Mouse (Mus musculus) heart, embryonic 14.5 days (tissue): ENCODE measurements at regions not wholly inside any gene's neighbourhood (a gene's known extent, or its start where the extent isn't known, plus 50 kb on each side); places are given as distances from the start of the nearest gene placed in this dataset.

Experiments
- ATAC-seq: fragments of 200-750 bp; cut with Nextera tagmentation; 2 replicates; pipeline ENCODE4 v1.8.0; 2017; ENCODE audit warnings: low read depth, moderate TSS enrichment; ENCODE audit not compliant: insufficient number of reproducible peaks, insufficient read depth, low FRiP score
- H3K27ac ChIP-seq, 2 experiments: fragments of 200-500 bp in 1 of 2; fragments of 300-500 bp in 1 of 2; sonication (generic) in 1 of 2; replicated peaks in 1 of 2; 2 replicates each; pipeline ENCODE4 v1.5.1; 2012 to 2014; ENCODE audit warnings: low read depth in 2 of 2, low read length in 2 of 2, control low read depth in 1 of 2, mild to moderate bottlenecking in 1 of 2, mixed read lengths in 1 of 2; ENCODE audit not compliant: control insufficient read depth in 1 of 2, insufficient read depth in 1 of 2
- H3K27me3 ChIP-seq: fragments of 300-500 bp; sonication (generic); 2 replicates; pipeline ENCODE4 v1.6.1; 2014; ENCODE audit warnings: mild to moderate bottlenecking, low read length, control low read depth; ENCODE audit not compliant: control insufficient read depth, insufficient read depth
- H3K36me3 ChIP-seq: fragments of 300-500 bp; sonication (generic); 2 replicates; pipeline ENCODE4 v1.6.1; 2014; ENCODE audit warnings: mild to moderate bottlenecking, control low read depth, low read length, mixed read lengths; ENCODE audit not compliant: control insufficient read depth, insufficient read depth
- H3K4me1 ChIP-seq, 2 experiments: fragments of 200-500 bp in 1 of 2; fragments of 300-500 bp in 1 of 2; sonication (generic) in 1 of 2; 2 replicates each; pipeline ENCODE4 v1.6.1; 2012 to 2014; ENCODE audit warnings: low read length in 2 of 2, control low read depth in 1 of 2, mixed read lengths in 1 of 2; ENCODE audit not compliant: control insufficient read depth in 2 of 2, insufficient read depth in 2 of 2
- H3K4me2 ChIP-seq: fragments of 300-500 bp; sonication (generic); 2 replicates; pipeline ENCODE4 v1.6.1; 2014; ENCODE audit warnings: mild to moderate bottlenecking, low read length
- H3K4me3 ChIP-seq, 2 experiments: fragments of 200-500 bp in 1 of 2; fragments of 300-500 bp in 1 of 2; sonication (generic) in 1 of 2; 2 replicates each; pipeline ENCODE4 v1.5.1; 2012 to 2014; ENCODE audit warnings: low read length in 2 of 2, mild to moderate bottlenecking in 2 of 2, control low read depth in 1 of 2, low read depth in 1 of 2, moderate library complexity in 1 of 2; ENCODE audit not compliant: control insufficient read depth in 1 of 2, insufficient read depth in 1 of 2
- H3K9ac ChIP-seq: fragments of 300-500 bp; sonication (generic); 2 replicates; pipeline ENCODE4 v1.6.1; 2014; ENCODE audit warnings: mild to moderate bottlenecking, low read length
- H3K9me3 ChIP-seq: fragments of 300-500 bp; sonication (generic); 2 replicates; pipeline ENCODE4 v1.6.1; 2016; ENCODE audit warnings: low read length, control low read depth; ENCODE audit not compliant: control insufficient read depth
- WGBS: fragments of 180-500 bp; shearing (Covaris S2); extraction: QIAGEN DNeasy Blood & Tissue Kit; methylation state at CpG from one replicate; pipeline ENCODE4 v1.1.7; 2014; 5-methylcytosine and 5-hydroxymethylcytosine counted together

DNA sequence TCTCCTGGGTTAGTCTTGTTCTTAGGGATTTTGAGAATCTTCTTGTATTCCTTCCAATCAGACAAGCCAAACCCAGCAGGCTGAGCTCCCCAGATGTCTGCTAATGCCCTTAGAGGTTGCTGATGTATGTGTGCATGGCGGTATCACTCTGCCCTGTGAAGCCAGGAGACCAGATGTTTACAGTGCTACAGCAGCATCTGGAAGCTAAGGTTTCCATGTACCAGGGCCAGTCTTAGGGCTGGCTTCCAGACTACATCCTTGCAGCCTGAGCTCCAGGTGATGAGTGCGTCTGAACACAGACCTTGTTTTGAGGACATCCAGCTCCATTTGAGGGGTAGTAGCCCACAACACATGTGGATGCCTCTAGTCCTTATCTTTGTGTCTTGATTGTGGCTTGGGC is 241.7 kb downstream of the Ttc32 start:
- Histone ChIP-seq H3K27ac (no peak overlapping the region), H3K4me1 (peaks cover 0 to 7% of the 10 kb centered on the region in 2 experiments; a peak in 1 of 4 replicates), H3K36me3 (no peaks in the 10 kb centered on the region), H3K4me3 (no peak overlapping the region), H3K9me3 (no peaks in the 10 kb centered on the region), H3K9ac (no peak overlapping the region), H3K27me3 (no peaks in the 10 kb centered on the region), H3K4me2 (no peak overlapping the region)
- ATAC-seq, result no peak
- WGBS, result 91% methylated on average over 2 of the region's 2 CpGs

DNA sequence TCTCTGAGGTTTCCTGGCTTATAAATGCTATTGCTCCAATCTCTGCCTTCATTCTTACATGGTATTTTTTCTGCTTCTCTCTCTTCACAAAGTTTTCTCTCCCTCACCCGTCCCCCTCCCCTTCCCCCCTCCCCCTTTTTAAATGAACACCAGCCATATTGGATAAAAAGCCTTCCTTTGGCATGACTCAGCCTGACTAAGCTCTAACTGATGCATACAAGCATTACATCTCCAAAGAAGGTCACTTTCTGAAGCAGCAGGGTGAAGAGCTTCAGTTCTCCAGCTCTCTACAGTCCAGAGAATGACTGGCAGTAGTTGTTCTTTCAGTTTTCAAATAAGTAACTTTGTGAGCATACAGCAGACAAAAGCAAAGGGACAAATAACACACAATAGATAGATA is 244.4 kb downstream of the Ttc32 start:
- no peak overlapping the region for H3K27ac ChIP-seq
- peaks cover 0 to 7% of the 10 kb centered on the region in 2 experiments; a peak in 1 of 4 replicates for H3K4me1 ChIP-seq
- 56% methylated on average over 1 of the region's 1 CpGs for WGBS
- no peak for ATAC-seq
- H3K4me3 ChIP-seq, result no peak overlapping the region
- no peaks in the 10 kb centered on the region for H3K27me3 ChIP-seq
- H3K9me3 ChIP-seq, result no peaks in the 10 kb centered on the region
- H3K9ac ChIP-seq, result no peak overlapping the region
- H3K36me3 ChIP-seq, result no peaks in the 10 kb centered on the region
- no peak overlapping the region for H3K4me2 ChIP-seq

DNA sequence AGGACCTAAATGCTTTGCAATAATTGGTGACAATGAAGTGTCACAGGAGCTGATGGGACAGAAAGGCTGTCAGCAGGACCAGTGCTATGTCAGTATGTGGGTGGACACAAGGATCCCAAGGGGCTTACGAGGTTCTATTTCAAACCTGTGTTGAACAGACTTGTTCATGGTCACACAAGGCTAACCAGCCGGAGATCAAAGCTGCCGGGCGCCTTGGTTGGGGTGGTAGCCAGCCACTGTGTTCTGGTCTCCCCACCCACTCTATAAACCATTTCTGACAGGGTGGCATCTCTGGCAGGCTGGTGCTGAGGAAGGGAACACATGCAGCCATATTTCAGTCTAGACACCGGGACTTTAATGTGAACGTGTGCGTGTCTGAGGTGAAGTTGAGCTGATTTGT is 245.9 kb downstream of the Ttc32 start:
- 83% methylated on average over 7 of the region's 7 CpGs for WGBS
- H3K4me1 ChIP-seq, result peaks cover 0 to 6% of the 10 kb centered on the region in 2 experiments; a peak in 1 of 4 replicates

DNA sequence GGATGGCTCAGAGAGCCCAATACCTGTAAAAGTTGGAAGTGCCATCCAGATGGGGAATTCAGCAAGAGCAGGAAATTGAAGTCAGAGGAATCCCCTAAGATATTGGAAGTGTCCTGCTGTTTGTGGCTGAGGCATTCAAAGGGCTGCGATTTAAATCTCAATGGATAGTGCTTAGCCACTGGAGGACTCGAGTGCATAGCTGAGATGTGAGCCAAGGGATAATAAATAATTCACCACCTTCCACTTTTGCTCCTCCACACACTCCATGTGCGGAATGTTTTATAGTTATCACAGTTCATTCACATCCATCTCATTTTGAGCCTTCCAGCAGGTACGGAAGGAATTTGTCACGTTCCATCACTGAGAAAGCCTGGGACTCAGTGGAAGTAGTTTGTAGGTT is 248.9 kb downstream of the Ttc32 start:
- H3K9ac ChIP-seq, result no peak overlapping the region
- no peak overlapping the region for H3K4me2 ChIP-seq
- H3K27ac ChIP-seq, result no peak overlapping the region
- H3K9me3 ChIP-seq, result no peaks in the 10 kb centered on the region
- no peaks in the 10 kb centered on the region for H3K36me3 ChIP-seq
- H3K4me3 ChIP-seq, result no peak overlapping the region
- no peaks in the 10 kb centered on the region for H3K27me3 ChIP-seq
- H3K4me1 ChIP-seq, result no peaks in the 10 kb centered on the region
- WGBS, result 31% methylated on average over 5 of the region's 5 CpGs
- no peak for ATAC-seq

More for the DNA sequence above, 245.9 kb downstream of the Ttc32 start:
- H3K27me3 ChIP-seq, result no peaks in the 10 kb centered on the region
- no peak overlapping the region for H3K9ac ChIP-seq
- no peak for ATAC-seq
- H3K9me3 ChIP-seq, result no peaks in the 10 kb centered on the region
- H3K4me3 ChIP-seq, result no peak overlapping the region
- H3K36me3 ChIP-seq, result no peaks in the 10 kb centered on the region
- H3K4me2 ChIP-seq, result no peak overlapping the region
- H3K27ac ChIP-seq, result no peak overlapping the region

DNA sequence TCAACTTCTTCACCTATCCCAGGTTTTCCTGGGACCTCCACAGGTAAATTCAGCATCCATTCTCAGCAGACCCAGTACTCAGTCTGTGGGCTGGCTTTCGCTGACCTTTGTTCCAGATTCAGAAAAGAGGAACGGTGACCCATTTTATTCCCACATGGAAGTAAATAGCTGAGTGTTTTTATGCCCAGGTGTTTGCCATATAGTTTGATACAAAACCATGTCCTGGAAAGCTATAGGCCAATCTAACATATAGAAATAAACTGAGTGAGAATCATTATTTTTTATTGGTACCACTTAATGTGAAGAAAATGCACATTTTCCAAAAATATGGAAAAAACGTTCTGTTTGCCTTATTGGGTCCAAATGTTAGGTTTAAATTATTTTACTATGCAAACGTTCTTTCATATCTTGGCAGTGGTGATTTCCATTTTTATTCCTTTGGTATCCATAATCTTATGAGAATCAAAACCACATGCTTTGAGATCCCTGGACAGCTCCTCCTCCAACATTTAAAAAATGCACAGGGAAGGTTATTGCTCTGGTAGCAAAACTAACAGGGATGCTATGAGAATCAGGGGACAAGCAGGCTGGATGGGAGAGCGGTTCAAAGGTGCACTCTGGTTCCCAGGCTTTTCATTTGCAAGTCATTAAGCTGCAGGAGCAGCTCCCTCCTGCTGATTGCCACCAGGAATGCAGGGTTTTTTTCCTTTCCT is 250.3 kb downstream of the Ttc32 start:
- 45% methylated on average over 5 of the region's 5 CpGs for WGBS
- H3K27me3 ChIP-seq, result no peaks in the 10 kb centered on the region
- no peak overlapping the region for H3K9ac ChIP-seq
- no peak overlapping the region for H3K27ac ChIP-seq
- no peak overlapping the region for H3K4me2 ChIP-seq
- H3K4me1 ChIP-seq, result no peaks in the 10 kb centered on the region
- H3K36me3 ChIP-seq, result no peaks in the 10 kb centered on the region
- no peak for ATAC-seq
- H3K4me3 ChIP-seq, result no peak overlapping the region
- no peaks in the 10 kb centered on the region for H3K9me3 ChIP-seq

DNA sequence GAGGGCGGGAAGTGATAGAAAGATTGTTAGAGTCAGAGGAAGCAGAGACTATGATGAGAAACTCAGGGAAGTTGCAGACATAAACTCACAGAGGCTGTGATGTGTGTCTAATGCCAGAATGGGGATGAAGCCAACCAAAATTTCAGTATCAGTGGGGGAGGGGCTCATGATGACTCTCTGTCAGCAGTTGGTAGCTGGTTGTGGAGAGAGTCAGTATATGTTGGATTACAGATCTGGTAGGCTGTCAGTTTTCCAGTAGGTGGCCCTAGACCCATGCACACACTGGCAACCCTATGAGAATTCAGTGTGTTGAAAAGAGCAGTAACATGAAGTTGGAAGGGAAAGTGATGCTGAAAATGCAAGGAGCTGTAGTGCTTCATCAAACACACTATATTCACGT is 257.5 kb downstream of the Ttc32 start:
- H3K9ac ChIP-seq, result no peak overlapping the region
- no peak overlapping the region for H3K27ac ChIP-seq
- no peaks in the 10 kb centered on the region for H3K27me3 ChIP-seq
- H3K4me2 ChIP-seq, result no peak overlapping the region
- no peak overlapping the region for H3K4me3 ChIP-seq
- WGBS, result 65% methylated on average over 2 of the region's 2 CpGs
- H3K4me1 ChIP-seq, result no peaks in the 10 kb centered on the region
- no peaks in the 10 kb centered on the region for H3K36me3 ChIP-seq
- H3K9me3 ChIP-seq, result no peaks in the 10 kb centered on the region
- ATAC-seq, result no peak

DNA sequence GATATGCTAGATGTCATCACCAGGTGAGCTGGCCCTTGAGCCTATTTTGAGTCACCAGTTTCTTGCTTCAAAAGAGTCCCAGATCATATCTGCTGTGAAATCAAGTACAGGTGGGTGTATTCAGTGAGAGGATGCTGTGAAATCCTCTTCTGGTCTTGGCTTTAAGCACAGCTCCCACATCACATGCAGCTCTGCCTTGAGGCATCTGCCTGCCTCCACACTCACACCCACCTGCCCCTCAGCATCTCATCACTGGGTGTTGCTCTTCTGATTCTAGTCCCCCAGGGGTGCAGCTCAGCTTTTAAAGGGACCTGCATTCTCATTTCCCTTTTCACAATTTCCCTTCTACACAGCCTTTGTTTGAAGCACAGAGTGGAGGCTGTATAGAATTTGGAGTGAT is 262.9 kb downstream of the Ttc32 start:
- Histone ChIP-seq H3K27ac (no peak overlapping the region), H3K27me3 (no peaks in the 10 kb centered on the region), H3K4me1 (no peaks in the 10 kb centered on the region), H3K9ac (no peak overlapping the region), H3K9me3 (no peaks in the 10 kb centered on the region), H3K36me3 (no peaks in the 10 kb centered on the region), H3K4me3 (no peak overlapping the region), H3K4me2 (no peak overlapping the region)
- no peak for ATAC-seq

DNA sequence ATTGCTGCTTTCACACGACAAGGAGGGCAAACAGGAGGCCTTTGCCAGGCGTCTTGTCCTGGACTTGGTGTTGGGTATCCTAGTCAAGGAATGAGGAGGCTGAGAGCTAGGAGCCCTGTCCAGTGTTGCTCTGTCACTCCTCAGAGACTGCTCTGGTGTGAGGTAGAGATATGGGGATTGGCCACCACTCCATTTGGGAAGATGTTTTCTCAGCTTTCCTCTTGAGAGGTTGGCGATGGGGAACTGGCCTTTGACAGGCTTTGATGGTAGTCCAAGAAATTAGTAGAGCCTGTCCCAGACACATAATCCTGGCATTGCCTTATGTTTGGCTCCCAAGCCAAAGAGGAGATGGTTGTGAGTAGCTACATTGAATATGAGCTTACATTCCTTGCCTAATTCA is 265.4 kb downstream of the Ttc32 start:
- Histone ChIP-seq H3K9me3 (no peaks in the 10 kb centered on the region), H3K4me1 (no peaks in the 10 kb centered on the region), H3K9ac (no peak overlapping the region), H3K27ac (no peak overlapping the region), H3K27me3 (no peaks in the 10 kb centered on the region), H3K36me3 (no peaks in the 10 kb centered on the region), H3K4me3 (no peak overlapping the region), H3K4me2 (no peak overlapping the region)
- no peak for ATAC-seq
- 69% methylated on average over 3 of the region's 3 CpGs for whole genome bisulfite sequencing
